Mouse (Mus musculus): ENCODE data around the gene Gpm6a. TPM values are rescaled to one million over a fixed set of nuclear protein-coding genes. Genes with fewer than 3 reads are reported as not detected.

The Gpm6a gene
- 17.1 and 17.7 TPM in 2 replicates for polyA plus RNA-seq (2016; fragmentation: Nextera tagmentation; extraction: Ambion mirVana)

DNA sequence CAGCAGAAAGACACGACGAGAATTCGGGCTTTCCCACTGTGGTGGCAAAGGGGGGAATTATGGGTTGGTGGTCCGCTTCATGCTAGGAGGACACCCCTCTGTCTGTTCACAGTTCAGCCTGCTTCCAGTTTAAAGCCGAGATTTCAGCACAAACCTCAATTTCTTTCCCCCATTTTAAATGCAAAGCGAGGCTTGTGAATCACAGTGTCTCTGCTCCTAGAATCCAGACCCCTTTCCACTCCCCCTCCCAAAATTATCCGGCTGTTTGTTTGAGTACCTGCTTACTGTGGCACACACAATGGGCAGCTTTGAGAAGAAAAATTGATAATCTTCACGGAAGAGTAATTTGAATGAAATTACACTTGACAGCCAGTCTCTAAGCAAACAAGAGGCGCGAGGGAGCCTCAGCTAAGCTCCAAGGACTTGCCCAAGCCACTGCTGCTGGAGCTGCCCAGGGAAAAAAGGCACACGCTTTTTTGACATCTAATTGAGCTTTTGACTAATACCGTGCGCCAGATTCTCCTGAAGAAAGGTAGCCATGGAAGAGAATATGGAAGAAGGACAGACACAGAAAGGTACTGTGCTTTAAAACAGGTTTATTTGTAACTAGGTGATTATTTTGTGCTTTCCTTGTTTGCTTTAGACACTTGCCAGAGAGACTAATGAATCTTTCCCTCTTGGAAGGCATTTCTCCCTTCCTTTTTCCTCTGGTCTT is at the start of gene Gpm6a:
TSS of gene Gpm6a (plus strand) at position 103 of the 715 bp plus-strand sequence.
- no peaks in the 10 kb centered on the region for H3K9me3 ChIP-seq (replicated peaks)
- WGBS = 31% methylated on average over 13 of the region's 13 CpGs
- peak within 1 kb of the TSS; percentile 54 for H3K4me2 ChIP-seq
- no peaks in the 10 kb centered on the region for H3K27me3 ChIP-seq (replicated peaks)
- no peak within 1 kb of the TSS for H3K9ac ChIP-seq
- no peak for ATAC-seq (ENCODE audit: insufficient number of reproducible peaks, low FRiP score)
- H3K4me3 ChIP-seq = peak within 1 kb of the TSS; percentile 22
- no peaks in the 10 kb centered on the region for H3K36me3 ChIP-seq
- no peaks in the 10 kb centered on the region for H3K4me1 ChIP-seq (replicated peaks)
- H3K27ac ChIP-seq (ENCODE audit: poor library complexity, severe bottlenecking) = no peak within 1 kb of the TSS

GRCm38 (mm10) chr8:54912891-54913290 is 41.8 kb upstream of the Gpm6a start:
- whole genome bisulfite sequencing = 90% methylated on average over 2 of the region's 2 CpGs
- no peaks in the 10 kb centered on the region for H3K27me3 ChIP-seq (replicated peaks)
- H3K36me3 ChIP-seq = no peaks in the 10 kb centered on the region
- no peak overlapping the region for H3K4me3 ChIP-seq
- no peak overlapping the region for H3K4me2 ChIP-seq
- no peaks in the 10 kb centered on the region for H3K4me1 ChIP-seq (replicated peaks)
- H3K9me3 ChIP-seq (replicated peaks) = no peaks in the 10 kb centered on the region; the same call in none of the 2 replicates
- no peak overlapping the region for H3K9ac ChIP-seq
- no peak for ATAC-seq (ENCODE audit: insufficient number of reproducible peaks, low FRiP score)
- no peak overlapping the region for H3K27ac ChIP-seq (ENCODE audit: poor library complexity, severe bottlenecking)

GRCm38 (mm10) chr8:54917710-54918109 is 36.9 kb upstream of the Gpm6a start:
- H3K9ac ChIP-seq = no peak overlapping the region
- H3K36me3 ChIP-seq = no peaks in the 10 kb centered on the region
- no peaks in the 10 kb centered on the region for H3K4me1 ChIP-seq (replicated peaks)
- ATAC-seq (ENCODE audit: insufficient number of reproducible peaks, low FRiP score) = no peak
- WGBS = 53% methylated on average over 9 of the region's 9 CpGs
- H3K27ac ChIP-seq (ENCODE audit: poor library complexity, severe bottlenecking) = no peak overlapping the region
- H3K9me3 ChIP-seq (replicated peaks) = no peaks in the 10 kb centered on the region; the same call in none of the 2 replicates
- no peaks in the 10 kb centered on the region for H3K27me3 ChIP-seq (replicated peaks)
- H3K4me2 ChIP-seq = no peak overlapping the region
- H3K4me3 ChIP-seq = no peak overlapping the region

GRCm38 (mm10) chr8:54922160-54922855 is 32.3 kb upstream of the Gpm6a start:
- Histone ChIP-seq H3K27me3 (replicated peaks) (no peaks in the 10 kb centered on the region), H3K4me2 (no peak overlapping the region), H3K9ac (no peak overlapping the region), H3K4me3 (no peak overlapping the region), H3K27ac (ENCODE audit: poor library complexity, severe bottlenecking) (no peak overlapping the region), H3K4me1 (replicated peaks) (no peaks in the 10 kb centered on the region), H3K9me3 (replicated peaks) (no peaks in the 10 kb centered on the region; the same call in 1 of the 2 replicates), H3K36me3 (no peaks in the 10 kb centered on the region)
- no peak for ATAC-seq (ENCODE audit: insufficient number of reproducible peaks, low FRiP score)
- 58% methylated on average over 2 of the region's 2 CpGs for WGBS

DNA sequence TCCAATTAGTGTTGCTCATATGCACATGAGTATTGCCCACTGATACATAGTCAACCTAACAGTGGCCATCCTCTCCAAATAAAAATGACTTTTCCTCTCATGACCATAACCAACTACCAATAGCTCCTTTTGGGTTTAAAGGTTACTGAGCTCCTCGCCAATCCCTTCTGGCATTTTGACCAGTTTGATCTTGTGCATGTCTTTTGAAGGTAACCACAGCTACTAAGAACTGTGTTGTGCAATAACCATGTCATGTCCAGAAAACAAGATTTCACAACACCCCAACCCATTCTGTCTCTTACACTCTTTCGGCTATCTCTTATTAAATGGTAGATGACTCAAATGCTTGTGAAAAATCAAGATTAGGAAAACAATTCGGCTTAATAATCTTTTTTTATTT is 29.7 kb upstream of the Gpm6a start:
- no peak for ATAC-seq (ENCODE audit: insufficient number of reproducible peaks, low FRiP score)
- Histone ChIP-seq H3K27ac (ENCODE audit: poor library complexity, severe bottlenecking) (no peak overlapping the region), H3K27me3 (replicated peaks) (no peaks in the 10 kb centered on the region), H3K4me3 (no peak overlapping the region), H3K9me3 (replicated peaks) (no peaks in the 10 kb centered on the region), H3K9ac (no peak overlapping the region), H3K4me2 (no peak overlapping the region), H3K4me1 (replicated peaks) (no peaks in the 10 kb centered on the region), H3K36me3 (no peaks in the 10 kb centered on the region)
- 72% methylated on average over 3 of the region's 3 CpGs for WGBS

DNA sequence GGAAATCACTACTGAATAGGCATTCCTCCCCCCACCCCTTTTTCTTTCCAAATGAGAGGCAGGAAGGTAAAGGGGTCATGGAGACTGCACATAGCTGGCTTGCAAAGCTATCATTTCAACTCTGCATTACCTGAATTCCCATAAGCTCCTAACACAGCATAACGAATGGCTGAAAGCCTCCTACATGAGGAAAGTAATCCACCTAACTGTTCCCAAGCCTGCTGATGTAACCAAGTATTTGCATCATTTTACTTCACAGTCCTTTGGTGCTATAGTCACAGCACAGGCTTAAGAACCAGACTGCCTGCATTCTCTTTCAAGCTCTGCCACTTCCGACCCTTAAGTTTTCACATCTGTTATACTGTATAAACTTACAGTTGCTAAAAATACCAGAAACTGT is 22.3 kb upstream of the Gpm6a start:
- H3K9ac ChIP-seq = no peak overlapping the region
- H3K4me2 ChIP-seq = no peak overlapping the region
- no peak for ATAC-seq (ENCODE audit: insufficient number of reproducible peaks, low FRiP score)
- no peaks in the 10 kb centered on the region for H3K4me1 ChIP-seq (replicated peaks)
- no peaks in the 10 kb centered on the region for H3K9me3 ChIP-seq (replicated peaks)
- no peaks in the 10 kb centered on the region for H3K27me3 ChIP-seq (replicated peaks)
- whole genome bisulfite sequencing = 71% methylated on average over 2 of the region's 2 CpGs
- H3K36me3 ChIP-seq = no peaks in the 10 kb centered on the region
- no peak overlapping the region for H3K4me3 ChIP-seq
- no peak overlapping the region for H3K27ac ChIP-seq (ENCODE audit: poor library complexity, severe bottlenecking)

DNA sequence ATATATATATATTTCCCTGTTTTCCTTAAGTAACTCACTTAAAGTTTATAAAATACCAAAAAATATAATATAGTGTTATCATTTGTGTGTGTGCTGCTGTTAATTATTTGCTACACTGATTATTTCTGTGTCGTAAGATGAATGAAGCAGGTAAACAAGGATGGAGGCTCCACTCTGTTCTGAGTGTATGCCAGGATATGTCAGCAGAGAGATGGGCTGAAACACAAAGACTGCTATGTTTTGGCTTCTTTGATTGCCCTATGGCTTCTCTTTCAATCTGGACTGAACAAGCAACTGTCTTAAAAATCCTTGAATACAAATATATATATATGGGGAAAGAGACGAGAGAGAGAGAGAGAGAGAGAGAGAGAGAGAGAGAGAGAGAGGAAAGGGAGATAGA is 1.3 kb upstream of the Gpm6a start:
- ATAC-seq (ENCODE audit: insufficient number of reproducible peaks, low FRiP score) = no peak
- H3K36me3 ChIP-seq = no peaks in the 10 kb centered on the region
- no peak overlapping the region for H3K9ac ChIP-seq
- 73% methylated on average over 2 of the region's 2 CpGs for WGBS
- no peak overlapping the region for H3K27ac ChIP-seq (ENCODE audit: poor library complexity, severe bottlenecking)
- no peaks in the 10 kb centered on the region for H3K27me3 ChIP-seq (replicated peaks)
- no peaks in the 10 kb centered on the region for H3K4me1 ChIP-seq (replicated peaks)
- H3K9me3 ChIP-seq (replicated peaks) = no peaks in the 10 kb centered on the region
- H3K4me2 ChIP-seq = no peak overlapping the region
- H3K4me3 ChIP-seq = no peak overlapping the region

GRCm38 (mm10) chr8:54954030-54954429 is 613 bp upstream of the Gpm6a start:
- WGBS = 60% methylated on average over 6 of the region's 6 CpGs
- no peaks in the 10 kb centered on the region for H3K4me1 ChIP-seq (replicated peaks)
- no peaks in the 10 kb centered on the region for H3K36me3 ChIP-seq

GRCm38 (mm10) chr8:54955456-54955800 is 785 bp downstream of the Gpm6a start:
- H3K9me3 ChIP-seq (replicated peaks) = no peaks in the 10 kb centered on the region
- no peaks in the 10 kb centered on the region for H3K27me3 ChIP-seq (replicated peaks)
- H3K9ac ChIP-seq = no peak overlapping the region
- 74% methylated on average over 3 of the region's 3 CpGs for WGBS
- H3K27ac ChIP-seq (ENCODE audit: poor library complexity, severe bottlenecking) = no peak overlapping the region
- no peaks in the 10 kb centered on the region for H3K4me1 ChIP-seq (replicated peaks)
- no peak overlapping the region for H3K4me2 ChIP-seq
- ATAC-seq (ENCODE audit: insufficient number of reproducible peaks, low FRiP score) = no peak
- H3K4me3 ChIP-seq = no peak overlapping the region
- H3K36me3 ChIP-seq = no peaks in the 10 kb centered on the region

More at GRCm38 (mm10) chr8:54954030-54954429, 613 bp upstream of the Gpm6a start:
- no peak for ATAC-seq (ENCODE audit: insufficient number of reproducible peaks, low FRiP score)
- no peak overlapping the region for H3K27ac ChIP-seq (ENCODE audit: poor library complexity, severe bottlenecking)
- H3K9me3 ChIP-seq (replicated peaks) = no peaks in the 10 kb centered on the region
- no peak overlapping the region for H3K4me3 ChIP-seq
- no peak overlapping the region for H3K9ac ChIP-seq
- no peak overlapping the region for H3K4me2 ChIP-seq
- no peaks in the 10 kb centered on the region for H3K27me3 ChIP-seq (replicated peaks)

- no peak overlapping the region for H3K9ac ChIP-seq
- WGBS = 79% methylated on average over 6 of the region's 6 CpGs
- H3K4me2 ChIP-seq = no peak overlapping the region
- H3K36me3 ChIP-seq = no peaks in the 10 kb centered on the region
- H3K9me3 ChIP-seq (replicated peaks) = no peaks in the 10 kb centered on the region
- no peak overlapping the region for H3K27ac ChIP-seq (ENCODE audit: poor library complexity, severe bottlenecking)
- no peaks in the 10 kb centered on the region for H3K4me1 ChIP-seq (replicated peaks)
- no peaks in the 10 kb centered on the region for H3K27me3 ChIP-seq (replicated peaks)
- no peak for ATAC-seq (ENCODE audit: insufficient number of reproducible peaks, low FRiP score)
- no peak overlapping the region for H3K4me3 ChIP-seq
Measured at GRCm38 (mm10) chr8:54955935-54956573, 1.4 kb downstream of the Gpm6a start.

DNA sequence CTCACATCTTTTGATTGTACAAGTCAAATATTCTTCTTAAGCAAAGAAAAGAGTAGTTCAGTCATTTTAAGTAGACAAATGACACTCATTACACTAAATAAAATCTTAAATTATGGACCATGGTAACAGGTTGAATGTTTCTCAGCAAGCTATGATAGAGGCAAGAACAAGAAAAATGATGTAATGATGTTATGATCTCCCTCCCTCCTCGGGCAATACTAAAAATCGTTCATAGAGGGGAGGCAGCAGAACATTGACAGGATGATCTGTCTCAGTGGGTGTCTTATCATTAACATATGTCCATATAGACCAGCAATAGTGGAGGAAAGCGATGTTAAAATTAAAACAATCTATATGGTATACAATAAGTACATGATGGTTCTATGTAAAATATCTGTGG is 2.1 kb downstream of the Gpm6a start:
- H3K4me2 ChIP-seq = no peak overlapping the region
- WGBS = 79% methylated on average over 3 of the region's 3 CpGs
- no peaks in the 10 kb centered on the region for H3K9me3 ChIP-seq (replicated peaks)
- H3K4me1 ChIP-seq (replicated peaks) = no peaks in the 10 kb centered on the region
- no peak overlapping the region for H3K27ac ChIP-seq (ENCODE audit: poor library complexity, severe bottlenecking)
- no peak for ATAC-seq (ENCODE audit: insufficient number of reproducible peaks, low FRiP score)
- H3K27me3 ChIP-seq (replicated peaks) = no peaks in the 10 kb centered on the region
- no peak overlapping the region for H3K9ac ChIP-seq
- H3K4me3 ChIP-seq = no peak overlapping the region
- no peaks in the 10 kb centered on the region for H3K36me3 ChIP-seq
